Mouse (Mus musculus) embryo, embryonic 10.5 days (tissue): ENCODE results near the gene Sult3a2.
A peak's percentile ranks its signal among the peaks of the same experiment; 100 is the strongest.
"Not testable (repeated sequence)": the region's sequence is repeated elsewhere in the genome, so short reads cannot be mapped to it uniquely, and the experiment has no call there.

Source experiments
- DNase-seq: peaks from one replicate; pipeline ENCODE4 v3.0.0-alpha.2; 2015; ENCODE audit warnings: low spot score

Sult3a2 gene

DNA sequence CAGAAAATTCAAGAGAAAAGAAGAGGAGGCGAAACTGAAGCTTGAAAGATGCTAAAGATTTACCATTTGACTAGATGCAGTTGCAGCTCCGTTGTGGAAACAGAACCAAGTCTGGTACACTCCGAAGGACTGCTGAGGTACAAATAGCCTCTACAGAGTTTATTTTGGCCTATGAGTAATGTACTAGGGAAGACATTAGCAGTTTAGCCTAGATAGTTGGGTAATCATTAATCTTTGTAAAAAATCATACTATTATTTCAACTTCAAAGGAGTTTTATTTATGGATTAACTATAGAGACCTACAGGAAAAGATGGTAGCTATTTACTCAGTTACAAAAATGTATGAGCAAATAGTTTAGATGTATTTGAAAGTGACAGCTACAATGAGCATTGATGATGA, at the start of gene Sult3a2:
Gene Sult3a2, minus strand, starts transcription at position 101 of the 400 bp plus-strand sequence.
- DNase-seq, result no peak

DNA sequence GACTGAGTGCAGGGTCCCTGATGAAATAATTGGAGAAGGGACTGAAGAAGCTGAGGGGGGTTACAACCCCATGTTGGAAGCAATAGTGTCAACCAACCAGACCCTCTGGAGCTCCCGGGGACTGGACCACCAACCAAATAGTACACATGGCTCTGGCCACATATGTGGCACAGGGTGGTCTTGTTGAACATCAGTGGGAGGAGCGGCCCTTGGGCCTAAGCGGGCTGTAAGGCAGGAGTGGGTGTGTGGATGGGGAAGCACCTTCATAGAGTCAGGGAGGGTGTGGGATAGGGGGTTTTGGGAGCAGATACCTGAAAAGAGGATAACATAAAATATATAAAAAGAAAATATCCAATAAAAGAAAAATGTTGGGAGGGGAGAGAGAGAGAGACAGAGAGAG, 34.4 kb upstream of the Sult3a2 start:
- DNase-seq, result no peak

DNA sequence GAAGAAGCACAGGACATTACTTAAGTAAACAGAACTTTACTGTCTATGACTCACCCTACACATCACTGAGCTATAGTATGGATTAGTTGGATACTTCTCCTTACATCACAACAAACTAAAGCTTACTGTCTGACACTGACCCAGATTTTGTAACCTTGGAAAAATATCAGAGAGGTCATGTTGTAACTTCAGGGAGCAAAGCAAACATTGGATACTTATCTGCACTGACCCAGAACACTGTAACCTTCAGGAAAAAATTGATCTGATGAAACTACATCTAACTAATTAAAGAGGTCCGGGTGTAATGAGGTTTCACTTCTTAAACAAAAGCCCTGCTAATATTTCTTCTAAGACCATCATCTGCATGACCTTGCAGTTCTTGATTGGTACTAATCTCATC, 30.4 kb upstream of the Sult3a2 start:
- DNase-seq, result no peak

DNA sequence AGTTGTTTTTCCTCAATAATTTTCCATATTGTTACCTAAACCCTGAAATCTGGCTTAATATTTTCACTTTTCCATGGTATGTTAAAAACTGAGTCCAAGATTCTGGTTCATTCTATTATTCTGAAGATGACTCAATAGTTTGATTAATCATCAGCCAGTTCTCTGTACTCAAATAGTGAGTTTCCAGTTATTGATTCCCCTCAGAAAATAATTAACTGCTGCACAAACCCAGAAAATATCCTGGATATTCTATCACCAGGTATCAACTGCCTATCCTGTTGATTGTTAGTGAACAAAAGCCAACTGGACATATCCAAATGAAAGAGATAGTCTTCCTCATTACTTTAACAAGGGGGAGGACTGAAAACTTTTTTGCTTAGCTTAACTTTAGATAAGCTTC, 27.8 kb upstream of the Sult3a2 start:
- no peak for DNase-seq

DNA sequence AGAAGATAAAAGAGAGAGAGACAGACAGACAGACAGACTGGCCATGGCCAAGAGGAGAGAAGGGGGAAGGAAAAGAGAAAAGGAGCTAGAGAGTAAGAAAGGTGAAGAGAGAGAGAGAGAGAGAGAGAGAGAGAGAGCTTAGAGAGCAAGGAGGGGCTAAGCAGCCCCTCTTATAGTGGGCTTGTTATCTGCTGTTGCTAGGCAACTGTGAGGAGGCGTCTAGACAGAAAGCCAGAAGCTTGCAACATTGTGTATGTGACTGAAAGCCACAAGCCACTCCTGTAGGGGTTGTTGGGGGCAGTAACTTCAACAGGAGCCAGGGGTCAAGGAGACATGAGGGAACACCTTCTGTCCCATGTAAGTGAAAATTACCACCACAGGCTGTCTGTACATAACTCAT, 25.3 kb upstream of the Sult3a2 start:
- DNase-seq, result peak; percentile 36

DNA sequence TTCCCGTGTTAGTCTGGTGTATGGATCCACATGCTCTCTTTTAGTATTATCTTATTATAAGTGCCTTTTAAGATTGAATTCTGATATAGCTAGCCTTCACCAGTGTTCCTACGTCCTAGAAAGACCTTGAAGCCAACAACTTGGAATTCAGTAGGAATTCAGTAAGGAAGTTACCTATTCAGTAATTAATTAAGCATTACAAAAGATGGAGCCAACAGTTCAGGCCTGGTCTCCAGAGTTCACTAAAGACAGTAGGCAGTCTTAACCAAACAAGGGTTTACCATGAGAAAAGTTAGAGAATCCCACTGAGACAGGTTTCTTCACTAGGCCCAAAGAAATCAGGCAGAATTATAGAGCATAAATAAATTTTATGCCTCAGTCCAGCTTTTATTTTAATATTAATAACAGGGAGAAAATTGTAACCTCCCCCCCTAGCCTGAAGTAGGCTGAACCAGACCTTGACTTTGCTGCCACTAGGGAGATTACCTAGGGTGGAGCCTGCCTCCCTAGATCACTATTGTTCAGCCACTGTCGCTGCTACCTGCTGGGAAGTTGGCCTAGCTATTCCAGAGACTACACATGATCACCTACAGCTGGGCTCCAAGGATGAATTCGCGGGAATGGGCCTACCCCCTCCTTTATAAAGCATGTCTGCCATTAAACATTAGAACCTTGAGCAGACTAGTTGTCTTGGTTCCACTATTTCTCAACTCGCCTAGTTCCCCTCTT, 10.9 kb upstream of the Sult3a2 start:
- not testable (repeated sequence) for DNase-seq

DNA sequence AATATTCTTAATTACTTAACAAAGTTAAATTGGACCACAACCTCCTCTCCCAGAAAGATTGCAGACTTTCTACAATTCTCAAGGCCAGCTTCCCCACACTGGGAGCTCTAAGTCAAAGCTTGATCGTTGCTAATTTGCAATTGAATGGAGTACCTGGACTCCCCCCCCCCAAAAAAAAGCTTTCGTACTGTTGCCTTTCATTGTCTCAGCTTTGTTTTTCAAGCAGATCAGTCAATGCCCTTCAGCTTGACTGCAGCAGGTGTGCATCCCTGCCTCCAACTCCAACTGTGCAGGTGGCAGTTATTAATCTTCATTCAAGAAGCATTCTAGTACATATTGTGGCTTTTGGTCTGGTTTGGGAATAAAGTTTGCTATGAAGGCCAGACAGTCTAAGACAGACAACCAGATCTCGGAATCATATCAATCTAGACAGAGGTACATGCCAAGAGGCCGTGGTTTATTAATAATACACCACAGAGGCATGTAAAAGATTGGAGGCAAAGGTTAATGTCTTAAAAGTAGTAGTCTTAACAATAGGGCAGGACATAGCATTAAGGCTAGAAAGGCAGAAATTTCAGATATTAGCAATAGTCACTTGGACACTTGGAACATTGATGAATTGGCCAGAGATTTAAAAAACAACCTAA, 9.9 kb upstream of the Sult3a2 start:
- DNase-seq, result not testable (repeated sequence)

DNA sequence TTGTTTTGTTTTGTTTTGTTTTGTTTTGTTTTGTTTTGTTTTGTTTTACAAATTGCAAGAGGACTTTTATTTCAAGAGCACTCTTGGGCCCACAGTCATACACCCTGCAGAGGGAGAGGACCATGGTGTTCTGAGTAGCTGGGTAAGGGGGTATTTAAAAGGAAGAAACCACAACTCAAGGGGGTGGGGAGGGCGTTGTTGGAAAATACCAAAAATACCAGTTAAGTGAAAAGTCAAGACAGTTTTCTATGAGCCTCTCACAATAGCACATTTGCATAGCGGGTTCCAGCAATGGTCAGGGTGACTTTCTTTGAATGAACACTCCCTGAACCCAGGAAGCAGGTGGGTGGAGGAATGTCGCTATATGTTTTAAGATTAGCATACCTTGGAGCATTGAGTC, 5.7 kb upstream of the Sult3a2 start:
- not testable (repeated sequence) for DNase-seq

DNA sequence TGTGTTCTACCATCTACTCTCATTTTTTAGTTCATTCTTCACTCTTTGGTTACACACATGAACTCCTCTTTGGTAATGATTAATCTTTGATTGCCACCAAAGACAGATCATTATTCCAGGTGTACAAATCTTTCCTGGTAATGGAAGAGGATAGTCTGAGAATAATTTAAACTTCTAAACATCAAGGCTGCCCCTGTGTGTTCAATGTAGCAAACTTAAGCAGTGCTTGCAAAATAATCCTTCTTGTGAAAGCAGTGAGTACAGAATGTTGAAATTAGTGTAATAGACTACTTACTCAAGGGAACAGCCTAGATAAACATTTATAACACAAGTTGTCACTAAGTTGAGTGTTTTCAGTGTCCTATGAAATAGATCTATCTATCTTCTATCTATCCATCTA, 1.0 kb upstream of the Sult3a2 start:
- DNase-seq, result no peak

DNA sequence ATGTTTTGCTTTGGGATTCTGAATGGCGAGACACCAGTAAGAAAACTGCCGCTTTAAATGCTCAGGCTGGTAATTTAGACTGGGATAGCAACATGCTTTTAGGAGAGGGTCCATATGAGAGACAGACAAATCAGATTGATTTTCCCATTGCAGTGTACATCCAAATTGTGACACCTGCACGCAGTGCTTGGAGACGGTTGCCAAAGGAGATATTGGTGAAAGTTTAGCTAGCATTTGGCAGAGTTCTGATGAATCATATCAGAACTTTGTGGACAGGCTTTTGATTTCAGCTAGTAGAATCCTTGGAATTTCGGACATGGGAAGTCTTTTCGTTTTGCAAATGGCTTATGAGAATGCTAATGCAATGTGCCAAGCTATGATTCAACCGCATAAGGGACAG, 51.3 kb downstream of the Sult3a2 start:
- not testable (repeated sequence) for DNase-seq

DNA sequence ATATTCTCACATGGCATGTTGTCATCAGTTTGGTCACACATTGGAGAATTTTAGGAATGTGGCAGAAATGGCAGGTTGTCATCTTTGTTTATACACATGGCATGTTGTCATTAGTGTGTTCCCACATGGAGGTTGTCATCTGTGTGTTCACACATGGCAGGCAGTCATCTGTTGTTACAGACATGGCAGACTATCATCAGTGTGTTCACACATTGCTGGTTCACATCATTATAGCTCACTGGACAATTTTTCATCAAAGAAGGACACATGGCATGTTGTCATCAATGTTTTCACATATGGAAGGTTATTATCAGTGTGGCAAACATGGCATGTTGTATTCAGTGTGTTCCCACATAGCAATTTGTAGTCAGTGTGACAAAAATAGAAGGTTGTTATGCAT, 53.3 kb downstream of the Sult3a2 start:
- no peak for DNase-seq

DNA sequence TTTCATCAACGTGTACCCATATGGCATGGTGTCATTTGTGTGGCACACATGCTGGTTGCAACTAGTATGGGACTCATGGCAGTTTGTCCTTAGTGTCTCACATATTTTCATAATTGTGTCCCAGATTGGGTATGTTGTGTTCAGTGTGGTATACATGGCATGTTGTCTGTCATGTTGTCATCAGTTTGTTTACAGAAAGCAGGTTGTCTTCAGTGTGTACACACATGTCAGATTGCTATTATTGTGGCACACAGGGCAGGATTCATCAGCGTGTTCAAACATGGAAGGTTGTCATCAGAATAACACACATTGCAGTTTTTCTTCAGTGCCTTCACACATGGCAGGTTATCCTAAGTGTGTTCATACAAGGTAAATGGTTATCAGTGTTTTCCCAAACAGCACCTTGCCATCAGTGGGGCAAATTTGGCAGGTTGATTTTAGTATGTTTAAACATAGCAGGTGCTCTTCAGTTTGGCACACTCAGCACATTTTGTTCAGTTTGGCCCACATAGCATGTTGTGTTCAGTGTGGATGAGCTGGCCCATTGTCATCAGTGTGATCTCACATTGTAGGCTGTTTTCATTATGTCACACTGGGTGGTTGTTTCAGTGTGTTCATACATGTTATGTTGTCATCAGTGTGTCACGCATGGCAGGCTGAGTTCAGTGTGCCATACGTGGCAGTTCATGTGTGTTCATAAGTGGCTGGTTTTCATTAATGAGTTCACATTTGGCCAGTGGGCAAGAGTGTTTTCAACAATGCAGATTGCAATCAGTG, 53.9 kb downstream of the Sult3a2 start:
- no peak for DNase-seq

DNA sequence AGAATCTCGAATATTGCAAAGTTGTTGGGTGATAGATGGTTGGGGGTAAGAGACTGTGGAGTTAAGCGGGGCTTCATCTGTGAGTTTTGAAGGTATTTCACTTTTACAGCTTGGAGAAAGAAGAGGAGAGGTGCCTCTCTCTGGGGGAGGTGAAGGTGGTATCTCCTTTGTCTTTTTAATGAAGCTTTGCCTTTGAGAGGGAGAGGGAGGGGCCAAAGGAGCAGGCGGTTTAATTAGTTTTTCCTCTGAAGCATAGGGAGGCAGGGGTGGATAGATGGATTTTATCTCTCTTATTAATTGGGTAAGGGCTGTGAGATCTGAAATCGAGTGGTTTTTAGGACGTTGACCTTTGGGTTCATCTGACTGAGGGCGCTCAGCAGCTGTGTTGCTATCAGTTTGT, 62.7 kb downstream of the Sult3a2 start:
- DNase-seq, result no peak

DNA sequence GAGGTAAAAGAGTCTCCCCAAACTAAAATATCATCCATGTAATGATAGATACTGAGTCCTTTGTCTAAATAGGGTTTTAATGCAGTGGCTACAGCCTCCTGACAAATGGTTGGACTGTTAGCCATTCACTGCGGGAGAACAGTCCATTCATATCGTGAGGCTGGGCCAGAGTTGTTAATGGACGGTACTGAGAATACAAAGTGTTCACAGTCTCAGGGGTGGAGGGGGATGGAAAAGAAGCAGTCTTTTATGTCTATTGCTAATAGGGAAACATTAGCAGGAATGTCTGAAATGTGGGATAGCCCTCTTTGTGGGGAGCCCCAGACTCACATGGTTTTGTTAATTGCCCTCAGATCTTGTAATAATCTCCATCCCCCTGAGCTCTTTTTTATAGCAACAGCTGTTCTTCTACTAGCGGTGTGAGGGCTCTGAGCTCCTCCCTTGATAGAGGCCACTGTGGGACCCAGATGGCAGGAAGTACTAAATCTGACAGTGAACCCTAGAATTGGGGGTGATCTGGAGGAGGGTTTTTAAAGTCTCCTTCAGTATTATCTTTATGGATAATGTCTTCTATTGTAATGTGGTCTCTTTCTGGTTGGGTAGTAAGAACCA, 64.6 kb downstream of the Sult3a2 start:
- DNase-seq, result peak; percentile 1
